Mouse (Mus musculus) adrenal gland, adult 8-10 months (tissue): Measurements from ENCODE around the gene Tshz2. TPM values are rescaled to one million over a fixed set of nuclear protein-coding genes. Genes with fewer than 3 reads are reported as not detected.

Experiments
- DNase-seq: peaks from one replicate; pipeline ENCODE4 v3.0.0; 2022
- total RNA-seq, 4 experiments: library from RNA; stranded (reverse); gene quantifications; 2 replicates each; pipeline ENCODE4 v1.2.4; 2022

The Tshz2 gene
- total RNA-seq, 4 experiments from 2014 or later: 40.4 to 58.6 (median 47.5) TPM

DNA sequence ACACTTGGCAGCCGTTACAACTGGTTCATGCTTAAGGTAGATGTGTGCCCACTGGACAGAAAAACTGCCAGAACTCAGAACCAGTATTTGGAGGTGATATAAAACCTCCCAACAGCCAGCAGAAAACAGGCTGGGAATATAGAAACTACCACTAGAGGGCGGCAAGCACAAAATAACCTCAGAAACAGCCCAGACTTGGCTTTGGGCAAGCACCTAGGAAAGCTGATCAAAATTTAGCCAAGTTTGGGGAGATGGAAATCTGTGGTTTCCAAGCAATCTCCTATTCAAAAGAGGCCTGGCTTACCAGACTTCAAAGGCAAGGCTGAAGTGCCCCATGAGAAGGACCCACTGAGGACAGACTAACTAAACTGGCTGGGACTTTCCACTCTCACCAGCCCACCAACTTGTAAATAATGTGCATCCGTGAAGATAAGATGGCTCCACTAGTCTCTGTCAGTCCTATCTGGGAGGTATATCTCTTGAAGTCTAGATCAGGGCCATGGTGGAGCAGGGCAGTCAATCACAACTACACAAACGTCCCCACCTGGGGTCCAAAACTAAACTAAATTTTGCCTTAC is 484.0 kb downstream of the Tshz2 start:
- DNase-seq: no peak

GRCm38 (mm10) chr2:170120139-170121027 is 487.6 kb downstream of the Tshz2 start:
- DNase-seq: peak; percentile 84

Other genes with a start within 250 kb of the Tshz2 start
- not detected for gene Gm11011, start 45.3 kb upstream of the Tshz2 start, total RNA-seq